Mouse (Mus musculus) kidney, postnatal 0 days (tissue): Measurements from ENCODE around the gene Btbd11. TPM values are rescaled to one million over a fixed set of nuclear protein-coding genes. Genes with fewer than 3 reads are reported as not detected.

Source experiments
- ATAC-seq: fragments of 200-750 bp; cut with Nextera tagmentation; replicated peaks from 2 replicates; pipeline ENCODE4 v1.8.0; 2017; ENCODE audit warnings: low read depth, moderate number of reproducible peaks, moderate TSS enrichment, moderate library complexity; ENCODE audit not compliant: low FRiP score
- DNase-seq: peaks from one replicate; pipeline ENCODE4 v3.0.0-alpha.2; 2016; ENCODE audit warnings: low spot score
- H3K27ac ChIP-seq: fragments of 300-500 bp; sonication (generic); 2 replicates; pipeline ENCODE4 v1.5.1; 2014; ENCODE audit warnings: mild to moderate bottlenecking
- H3K27me3 ChIP-seq: fragments of 300-500 bp; sonication (generic); 2 replicates; pipeline ENCODE4 v1.6.1; 2014; ENCODE audit warnings: low read length, mixed read lengths; ENCODE audit not compliant: insufficient read depth
- H3K36me3 ChIP-seq: fragments of 300-500 bp; sonication (generic); 2 replicates; pipeline ENCODE4 v1.6.1; 2014; ENCODE audit warnings: low read length, mixed read lengths; ENCODE audit not compliant: insufficient read depth
- H3K4me1 ChIP-seq: fragments of 300-500 bp; sonication (generic); replicated peaks from 2 replicates; pipeline ENCODE4 v1.6.1; 2014; ENCODE audit warnings: antibody characterized with exemption, low read length, mixed read lengths; ENCODE audit not compliant: insufficient read depth
- H3K4me2 ChIP-seq: fragments of 300-500 bp; sonication (generic); 2 replicates; pipeline ENCODE4 v1.6.1; 2014; ENCODE audit warnings: mild to moderate bottlenecking, low read length, moderate library complexity, mixed read lengths
- H3K4me3 ChIP-seq: fragments of 300-500 bp; sonication (generic); replicated peaks from 2 replicates; pipeline ENCODE4 v1.5.1; 2014; ENCODE audit warnings: low read depth, low read length
- H3K9ac ChIP-seq: fragments of 300-500 bp; sonication (generic); 2 replicates; pipeline ENCODE4 v1.6.1; 2014; ENCODE audit warnings: low read depth, low read length
- H3K9me3 ChIP-seq: fragments of 300-500 bp; sonication (generic); replicated peaks from 2 replicates; pipeline ENCODE4 v1.6.1; 2016; ENCODE audit warnings: low read length, inconsistent platforms, mixed read lengths
- CTCF ChIP-seq: IDR thresholded peaks from 2 replicates; pipeline ENCODE4 v1.5.1; 2016; ENCODE audit warnings: antibody characterized with exemption, low read depth, mild to moderate bottlenecking, moderate library complexity
- WGBS: fragments of 180-500 bp; shearing (Covaris S2); extraction: QIAGEN DNeasy Blood & Tissue Kit; methylation state at CpG from one replicate; pipeline ENCODE4 v1.1.7; 2014; 5-methylcytosine and 5-hydroxymethylcytosine counted together
- polyA plus RNA-seq: library from polyadenylated mRNA; unstranded; fragments of >200 nt; fragmentation: Nextera tagmentation; extraction: Ambion mirVana; gene quantifications from 2 replicates; pipeline ENCODE4 v1.2.1, GENCODE M21; 2015

The Btbd11 gene
- polyA plus RNA-seq, 1 experiment from 2014 or later: 6.7 TPM

DNA sequence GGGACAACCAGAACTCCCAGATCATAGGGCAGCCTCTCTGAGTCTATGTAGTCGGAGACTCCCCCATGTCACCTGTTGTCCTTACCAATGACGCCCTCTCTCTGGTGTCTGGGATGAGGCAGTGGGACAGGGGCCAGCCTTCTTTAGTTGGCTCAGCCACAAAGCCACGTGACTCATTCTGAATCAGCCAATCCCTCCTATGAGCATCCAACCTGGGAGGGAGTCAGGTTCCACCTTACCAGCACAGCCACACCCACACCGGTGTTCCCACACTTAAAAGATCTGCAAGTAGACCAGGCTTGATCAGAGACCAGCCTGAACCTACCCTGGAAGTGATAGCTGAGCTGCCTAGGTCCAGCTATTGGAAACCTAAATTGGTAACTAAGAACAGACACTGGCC, 141.1 kb downstream of the Btbd11 start:
- Histone ChIP-seq H3K27ac (no peak overlapping the region), H3K4me2 (no peak overlapping the region), H3K9me3 (no peaks in the 10 kb centered on the region), H3K4me1 (no peaks in the 10 kb centered on the region), H3K4me3 (no peak overlapping the region), H3K36me3 (no peaks in the 10 kb centered on the region), H3K27me3 (no peaks in the 10 kb centered on the region), H3K9ac (no peak overlapping the region)
- DNase-seq (no peak), ATAC-seq (no peak)
- WGBS: 50% methylated on average over 4 of the region's 4 CpGs
- TF ChIP-seq CTCF: no peak

DNA sequence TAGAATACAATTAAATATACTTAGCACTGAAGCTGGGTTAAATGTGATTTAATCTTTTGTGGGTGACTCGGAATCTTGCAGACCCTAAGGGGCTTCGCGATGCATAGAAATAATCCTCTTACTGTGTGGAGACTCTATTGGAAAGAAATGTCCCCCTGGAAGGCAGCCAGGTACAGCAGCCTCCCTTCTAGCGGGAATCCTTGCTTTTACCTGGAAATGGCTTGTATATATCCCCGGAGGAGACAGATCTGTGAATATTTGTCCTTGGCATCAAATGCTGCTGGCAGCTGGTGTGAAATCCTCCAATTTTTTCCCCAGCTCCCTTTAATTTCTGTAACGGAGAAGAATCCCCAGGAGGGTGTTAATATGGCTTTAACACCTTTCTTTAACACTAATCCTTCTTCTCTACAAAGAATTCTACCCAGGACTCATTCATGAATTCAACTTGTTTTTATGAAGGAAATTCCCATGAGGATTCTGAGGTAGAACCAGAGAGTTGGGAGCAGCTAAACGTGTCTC, 146.6 kb downstream of the Btbd11 start:
- no peak overlapping the region for H3K27ac ChIP-seq
- H3K27me3 ChIP-seq: no peaks in the 10 kb centered on the region
- no peak overlapping the region for H3K4me2 ChIP-seq
- no peaks in the 10 kb centered on the region for H3K36me3 ChIP-seq
- ATAC-seq (no peak), DNase-seq (no peak)
- H3K4me3 ChIP-seq: no peak overlapping the region
- no peaks in the 10 kb centered on the region for H3K4me1 ChIP-seq
- 71% methylated on average over 7 of the region's 7 CpGs for WGBS
- no peaks in the 10 kb centered on the region for H3K9me3 ChIP-seq
- no peak for TF ChIP-seq CTCF
- no peak overlapping the region for H3K9ac ChIP-seq

DNA sequence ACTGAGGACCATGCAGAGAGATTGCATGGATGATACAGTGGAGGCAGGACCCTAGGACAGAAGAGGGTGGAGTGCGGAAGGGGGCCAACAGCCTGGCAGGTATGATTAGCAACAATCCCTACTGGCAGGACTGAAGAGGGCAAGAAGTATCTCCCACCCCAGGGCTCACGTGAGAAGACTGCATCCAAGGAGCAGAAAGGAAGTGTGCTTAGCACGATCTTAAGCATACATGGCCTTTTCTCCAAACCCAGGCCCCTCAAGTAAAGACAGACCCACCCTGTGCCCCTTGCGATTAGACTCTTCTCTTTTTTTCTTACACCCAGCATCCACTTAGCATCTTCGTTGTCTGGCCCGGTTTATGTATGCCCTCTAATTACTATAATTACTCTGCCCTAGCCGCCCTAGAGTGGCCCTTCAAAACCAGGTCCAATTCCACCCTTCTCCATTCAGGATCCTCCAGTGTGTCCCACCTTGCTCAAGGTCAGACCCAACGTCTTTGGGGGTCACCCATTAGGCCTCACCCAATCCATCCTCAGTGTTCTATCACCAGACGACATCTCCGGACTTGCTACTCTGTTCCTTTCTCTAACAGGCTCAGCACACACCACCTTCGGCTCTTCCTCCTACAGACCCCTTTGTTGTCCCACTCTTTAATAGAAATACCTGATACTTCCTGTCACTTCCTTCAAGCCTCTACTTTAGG, 151.6 kb downstream of the Btbd11 start:
- H3K4me3 ChIP-seq: no peak overlapping the region
- no peak for TF ChIP-seq CTCF
- H3K27ac ChIP-seq: no peak overlapping the region
- H3K27me3 ChIP-seq: no peaks in the 10 kb centered on the region
- DNase-seq (no peak), ATAC-seq (no peak)
- H3K4me2 ChIP-seq: no peak overlapping the region
- WGBS: 86% methylated on average over 11 of the region's 11 CpGs
- no peaks in the 10 kb centered on the region for H3K36me3 ChIP-seq
- H3K9me3 ChIP-seq: no peaks in the 10 kb centered on the region
- H3K4me1 ChIP-seq: no peaks in the 10 kb centered on the region
- H3K9ac ChIP-seq: no peak overlapping the region

DNA sequence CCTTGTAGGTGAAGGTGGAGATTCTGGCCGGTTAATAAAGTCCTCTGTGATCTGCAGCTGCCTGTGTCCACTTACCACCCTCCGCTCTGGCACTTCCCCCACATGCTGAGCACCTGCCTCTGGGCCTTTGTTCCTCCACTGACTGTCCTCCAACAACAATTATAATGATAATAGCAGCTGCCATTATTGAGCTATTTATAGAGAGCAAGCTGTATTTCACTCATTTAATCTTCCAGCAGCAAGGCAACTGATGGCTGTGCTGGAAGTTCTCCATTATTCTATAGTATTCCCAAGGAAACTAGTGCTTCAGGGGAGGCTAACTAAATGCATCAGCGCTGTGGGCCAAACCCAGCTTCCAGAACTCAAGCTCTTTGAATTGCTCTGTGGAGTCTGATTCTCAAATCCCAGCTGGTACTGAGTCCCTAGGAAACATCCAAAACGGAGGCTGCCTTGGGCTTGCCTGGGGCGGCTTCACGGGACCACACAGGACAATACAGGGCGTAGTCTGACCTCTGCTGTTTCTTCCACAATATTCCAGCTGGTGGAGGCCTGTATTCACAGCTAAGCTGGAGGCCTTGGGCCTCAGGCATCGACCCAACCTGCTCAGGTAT, 153.0 kb downstream of the Btbd11 start:
- H3K27me3 ChIP-seq: no peaks in the 10 kb centered on the region
- peak; percentile 48; the same call in 1 of the 2 replicates for TF ChIP-seq CTCF
- H3K4me2 ChIP-seq: no peak overlapping the region
- H3K9me3 ChIP-seq: no peaks in the 10 kb centered on the region
- no peak overlapping the region for H3K27ac ChIP-seq
- WGBS: 33% methylated on average over 8 of the region's 8 CpGs
- no peaks in the 10 kb centered on the region for H3K4me1 ChIP-seq
- H3K36me3 ChIP-seq: no peaks in the 10 kb centered on the region
- no peak overlapping the region for H3K9ac ChIP-seq
- no peak for ATAC-seq
- no peak overlapping the region for H3K4me3 ChIP-seq
- DNase-seq: peak; percentile 19

DNA sequence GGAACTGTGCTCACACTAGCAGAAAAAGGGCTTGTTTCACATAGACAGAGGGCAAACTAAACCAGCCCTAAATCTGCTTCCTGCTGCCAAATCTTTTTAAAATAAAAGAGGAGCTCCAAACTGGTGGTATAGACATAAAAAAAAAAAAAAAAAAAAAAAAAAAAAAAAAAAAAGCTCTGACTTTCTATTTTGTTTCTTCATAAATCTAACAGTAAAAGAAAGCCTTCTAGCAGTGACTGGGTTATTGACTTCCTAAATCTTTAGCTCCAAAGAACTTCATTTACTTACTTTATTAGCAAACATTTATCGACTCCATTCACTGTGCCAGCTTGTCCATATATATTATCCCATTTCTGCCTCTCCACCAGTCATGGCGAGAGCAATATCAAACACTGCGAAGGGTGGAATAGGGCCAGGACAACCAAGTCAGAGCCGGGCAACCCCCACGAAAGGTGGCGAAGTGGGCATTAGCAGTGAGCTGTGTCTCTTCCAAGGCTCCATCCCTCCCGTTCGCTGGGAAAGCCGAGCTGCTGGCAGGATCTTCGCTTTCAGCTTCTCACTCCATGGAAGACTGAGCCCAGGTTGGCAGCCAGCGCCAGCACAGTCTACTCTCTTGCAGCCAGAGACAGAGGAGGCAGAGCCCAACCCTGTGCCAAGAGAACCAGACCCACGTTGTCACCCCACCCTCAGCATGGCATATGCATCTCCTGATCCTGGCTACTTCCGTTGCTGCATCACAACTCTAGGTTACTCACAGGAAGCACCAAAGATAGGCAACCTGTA, 153.9 kb downstream of the Btbd11 start:
- H3K4me1 ChIP-seq: no peaks in the 10 kb centered on the region
- H3K27me3 ChIP-seq: no peaks in the 10 kb centered on the region
- H3K4me2 ChIP-seq: no peak overlapping the region
- DNase-seq (no peak), ATAC-seq (no peak)
- H3K27ac ChIP-seq: no peak overlapping the region
- no peak for TF ChIP-seq CTCF
- H3K36me3 ChIP-seq: no peaks in the 10 kb centered on the region
- WGBS: 74% methylated on average over 13 of the region's 13 CpGs
- no peak overlapping the region for H3K9ac ChIP-seq
- no peak overlapping the region for H3K4me3 ChIP-seq
- H3K9me3 ChIP-seq: no peaks in the 10 kb centered on the region

DNA sequence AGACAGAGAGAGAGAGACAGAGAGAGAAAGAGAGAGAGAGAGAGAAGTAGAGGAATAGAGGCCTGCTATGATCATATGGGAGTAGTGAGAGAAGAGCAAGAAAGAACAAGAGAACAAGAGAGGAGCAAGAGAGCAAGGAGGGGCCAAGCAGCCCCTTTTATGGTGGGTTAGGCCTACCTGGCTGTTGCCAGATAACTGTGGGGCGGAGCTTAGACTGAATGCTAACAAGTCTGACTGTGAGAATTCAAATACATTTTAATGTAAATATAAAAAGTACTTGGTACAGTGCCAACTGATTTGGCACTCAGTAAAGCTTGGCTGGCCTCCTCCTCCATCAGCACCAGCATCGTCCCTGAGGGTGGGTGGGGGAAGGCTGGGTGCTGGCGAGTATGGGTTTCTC, 154.9 kb downstream of the Btbd11 start:
- WGBS: 80% methylated on average over 3 of the region's 3 CpGs
- no peak for DNase-seq

More for the DNA sequence above, 154.9 kb downstream of the Btbd11 start:
- Histone ChIP-seq H3K4me3 (no peak overlapping the region), H3K27me3 (no peaks in the 10 kb centered on the region), H3K9me3 (no peaks in the 10 kb centered on the region), H3K4me1 (no peaks in the 10 kb centered on the region), H3K9ac (no peak overlapping the region), H3K36me3 (no peaks in the 10 kb centered on the region), H3K27ac (no peak overlapping the region), H3K4me2 (no peak overlapping the region)
- no peak for ATAC-seq
- no peak for TF ChIP-seq CTCF
